Mouse (Mus musculus) neutrophil, adult 5-6 weeks (primary cell): ENCODE measurements around the gene Wdr86. TPM values are rescaled to one million over a fixed set of nuclear protein-coding genes. Genes with fewer than 3 reads are reported as not detected.
"Not testable (repeated sequence)": the region's sequence is repeated elsewhere in the genome, so short reads cannot be mapped to it uniquely, and the experiment has no call there.

Experiments used
- ATAC-seq: fragments of 151-379, 151-347 bp; 2 replicates; pipeline ENCODE4 v1.8.0; 2017; ENCODE audit warnings: mild to moderate bottlenecking, moderate TSS enrichment; ENCODE audit not compliant: insufficient number of reproducible peaks, poor library complexity, low FRiP score, severe bottlenecking; ENCODE audit errors: extremely low read depth
- total RNA-seq: library from RNA; stranded (forward); fragments of 200-1000 nt; gene quantifications from 2 replicates; pipeline ENCODE4 v1.2.3, GENCODE M21; 2017

Wdr86 gene
- total RNA-seq, 1 experiment from 2014 or later = 0.12 TPM

DNA sequence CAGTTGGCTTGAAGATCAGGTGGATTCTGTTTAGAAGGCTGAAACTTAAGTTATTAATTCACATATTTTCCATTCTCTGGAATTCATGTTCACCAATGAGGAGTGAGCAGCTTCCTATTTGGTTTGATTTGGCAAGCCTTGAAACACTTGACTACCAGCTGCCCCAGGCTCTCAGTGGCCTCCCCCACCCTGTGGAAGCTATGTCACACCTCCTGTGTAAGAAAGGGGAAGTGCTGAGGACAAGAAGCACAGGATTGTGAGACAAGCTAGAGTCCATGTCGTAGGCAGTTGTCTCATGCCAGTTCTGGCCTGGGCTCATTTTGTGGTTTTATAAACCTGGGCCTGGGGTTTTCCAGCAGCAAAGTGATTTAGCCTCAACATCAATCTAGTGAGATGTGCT, 42.8 kb downstream of the Wdr86 start:
- ATAC-seq = peak; percentile 56

DNA sequence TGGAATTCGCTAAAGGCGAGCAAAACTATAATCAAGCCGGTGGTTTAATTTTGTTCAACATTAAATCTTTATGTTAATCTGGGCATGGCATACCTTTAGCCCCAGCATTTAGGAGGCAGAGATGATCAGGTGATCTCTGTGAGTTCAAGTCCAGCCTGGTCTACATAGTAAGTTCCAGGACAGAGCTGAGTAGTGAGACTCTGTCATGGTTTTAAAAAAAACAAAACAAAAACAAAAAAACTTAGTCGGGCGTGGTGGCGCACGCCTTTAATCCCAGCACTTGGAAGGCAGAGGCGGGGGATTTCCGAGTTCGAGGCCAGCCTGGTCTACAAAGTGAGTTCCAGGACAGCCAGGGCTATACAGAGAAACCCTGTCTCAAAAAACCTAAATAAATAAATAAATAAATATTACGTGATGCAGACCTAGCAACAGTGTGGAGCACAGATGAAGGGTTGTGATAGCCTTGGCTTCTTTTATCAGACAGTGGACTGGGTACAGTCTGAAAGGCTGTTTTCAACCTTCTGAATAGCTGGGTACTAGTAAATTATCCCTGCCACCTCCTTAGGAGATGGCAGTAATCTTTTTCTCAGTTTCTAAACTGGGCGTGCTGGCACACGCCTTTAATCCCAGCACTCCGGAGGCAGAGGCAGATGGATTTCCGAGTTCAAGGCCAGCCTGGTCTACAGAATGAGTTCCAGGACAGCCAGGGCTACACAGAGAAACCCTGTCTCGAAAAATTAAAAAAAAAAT, 43.7 kb downstream of the Wdr86 start:
- not testable (repeated sequence) for ATAC-seq

DNA sequence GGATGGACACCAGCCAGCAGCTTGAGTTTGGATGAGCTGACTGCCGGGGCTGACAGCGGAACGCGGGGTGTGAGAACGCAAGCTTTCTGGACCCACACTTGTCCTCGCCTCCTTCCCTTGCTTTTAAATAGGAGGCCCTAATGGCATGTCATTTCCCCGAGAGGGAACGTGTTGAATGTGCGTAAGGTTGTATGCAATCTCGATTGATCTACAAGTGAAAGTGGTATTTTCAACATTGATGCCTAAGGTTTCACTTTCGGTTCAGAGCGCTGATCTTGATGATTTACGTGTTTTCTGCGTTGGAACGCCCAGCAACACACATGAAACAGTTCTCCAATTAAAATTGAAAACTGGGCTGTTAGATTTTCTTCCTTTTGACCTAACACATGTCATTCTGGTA, 44.4 kb downstream of the Wdr86 start:
- no peak; the same call in 1 of the 2 replicates for ATAC-seq

DNA sequence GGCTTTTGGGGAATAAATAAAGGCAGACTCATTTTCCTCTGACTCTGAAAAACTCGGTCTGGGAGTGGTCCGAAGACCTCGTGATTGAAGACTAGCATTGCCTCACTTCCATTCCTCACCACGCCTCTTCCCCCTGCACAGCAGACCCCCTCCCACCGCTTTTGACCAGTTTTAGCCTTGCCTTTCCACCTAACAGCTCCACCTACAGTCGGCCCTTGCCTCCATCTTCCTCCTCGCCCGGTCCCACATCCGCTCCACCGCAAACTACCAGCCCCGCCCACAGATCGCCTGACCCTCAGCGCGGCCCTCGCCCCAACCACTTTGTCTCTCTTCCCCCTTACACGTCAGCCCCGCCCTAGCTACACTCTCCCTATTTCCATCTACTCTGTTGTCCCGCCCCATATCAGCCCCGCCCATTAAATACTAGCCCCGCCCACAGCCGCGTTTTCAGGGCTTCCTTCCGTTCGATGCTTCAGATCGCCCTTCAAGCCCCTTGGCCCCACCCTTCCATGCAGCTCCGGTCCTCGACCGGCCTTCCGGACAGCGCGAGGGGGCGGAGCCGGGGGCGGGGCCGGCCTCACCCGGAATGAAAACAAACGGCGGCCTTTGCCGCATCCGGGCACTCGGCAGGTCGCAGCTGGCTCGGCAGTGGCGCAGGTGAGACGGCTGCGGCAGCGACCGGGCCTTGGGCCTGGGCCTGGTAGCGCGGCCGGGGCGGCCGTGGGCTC, 45.0 kb downstream of the Wdr86 start, which contains the start of gene Nub1:
Gene Nub1 (plus strand): TSS at position 167 of the 728 bp plus-strand sequence.
- peak; percentile 89 for ATAC-seq

DNA sequence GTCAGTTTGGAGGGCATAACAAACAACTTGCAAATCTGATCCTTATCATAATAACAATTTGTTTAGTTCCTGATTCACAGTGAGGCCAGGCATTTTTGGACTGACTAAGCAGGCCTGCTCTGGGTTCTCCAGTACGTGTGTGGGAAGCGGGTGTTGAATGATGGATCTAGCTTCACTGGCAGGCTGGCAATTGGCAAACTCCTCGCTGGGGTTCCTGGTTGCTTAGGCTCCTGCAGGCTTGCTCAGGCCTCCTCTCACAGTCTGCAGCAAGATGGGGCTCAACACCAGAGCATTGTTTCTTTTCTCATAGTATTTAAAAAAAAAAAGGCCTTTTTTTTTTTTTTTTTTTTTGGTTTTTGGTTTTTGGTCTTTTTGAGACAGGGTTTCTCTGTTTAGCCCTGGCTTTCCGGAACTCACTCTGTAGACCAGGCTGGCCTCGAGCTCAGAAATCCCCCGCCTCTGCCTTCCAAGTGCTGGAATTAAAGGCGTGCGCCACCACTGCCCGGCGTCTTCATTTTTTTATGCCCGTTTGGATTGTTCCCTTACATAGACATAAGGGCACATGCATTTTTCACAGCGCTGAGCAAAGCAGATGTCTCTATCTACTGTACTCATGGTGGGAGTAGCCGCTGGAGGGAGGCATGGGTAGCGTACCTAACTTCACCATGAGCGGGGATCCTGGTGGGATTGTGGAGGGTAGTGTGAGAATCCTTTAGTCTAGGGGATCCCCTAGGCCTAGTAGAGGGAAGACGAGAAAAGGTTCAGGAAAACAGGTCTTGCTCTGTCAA, 45.8 kb downstream of the Wdr86 start:
- no peak for ATAC-seq

DNA sequence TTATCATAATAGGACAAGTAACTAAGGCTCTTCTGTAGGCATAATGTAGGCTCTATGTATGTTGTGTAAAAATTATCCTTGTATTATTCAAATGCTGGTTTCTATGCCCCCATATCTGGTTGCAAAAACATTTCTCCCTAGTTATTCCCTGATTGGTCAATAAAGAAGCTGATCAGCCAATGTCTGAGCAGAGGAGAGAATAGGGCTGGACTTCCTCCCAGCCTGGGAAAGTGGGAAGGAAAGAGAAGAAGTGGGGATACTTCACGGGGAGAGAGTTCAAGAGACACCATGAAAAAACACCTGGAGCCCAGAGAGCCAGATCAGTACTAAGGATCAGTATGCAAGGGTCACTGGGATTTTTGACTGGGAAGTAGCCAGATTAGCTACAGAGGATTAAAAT, 49.1 kb downstream of the Wdr86 start:
- no peak for ATAC-seq

DNA sequence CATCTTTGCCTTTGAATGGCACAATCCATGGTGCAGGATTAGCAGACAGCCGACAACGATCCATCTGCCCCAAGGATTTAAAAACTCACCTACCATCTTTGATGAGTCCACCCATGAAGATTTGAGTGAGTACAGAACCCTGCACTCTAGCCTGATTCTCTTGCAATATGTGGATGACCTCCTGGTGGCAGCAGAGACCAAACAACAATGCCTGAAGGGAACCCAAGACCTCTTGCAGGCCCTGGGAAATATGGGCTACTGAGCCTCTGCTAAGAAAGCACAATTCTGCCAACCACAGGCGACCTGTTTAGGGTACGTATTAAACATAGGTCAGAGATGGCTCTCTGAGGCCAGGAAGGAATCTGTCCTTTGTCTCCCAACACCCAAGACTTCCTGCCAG, 56.3 kb downstream of the Wdr86 start:
- ATAC-seq = peak; percentile 95

Other genes starting within 250 kb of the Wdr86 start
- not detected in 2 replicates for gene Gbx1, start 203.5 kb downstream of the Wdr86 start, total RNA-seq
- not detected in 2 replicates for gene Asb10, start 189.7 kb downstream of the Wdr86 start, total RNA-seq
- gene 4931409K22Rik, start 173.9 kb downstream of the Wdr86 start, total RNA-seq = not detected in 2 replicates
- 40.0 and 40.4 TPM in 2 replicates for gene Abcf2, start 153.3 kb downstream of the Wdr86 start, total RNA-seq
- gene Chpf2, start 144.0 kb downstream of the Wdr86 start, total RNA-seq = 28.4 and 37.9 TPM in 2 replicates
- 0.25 and 1.0 TPM in 2 replicates for gene Smarcd3, start 106.3 kb downstream of the Wdr86 start, total RNA-seq
- 95.3 and 96.3 TPM in 2 replicates for gene Nub1, start 45.2 kb downstream of the Wdr86 start, total RNA-seq
- gene Crygn, start 27.3 kb upstream of the Wdr86 start, total RNA-seq = 5.3 TPM in 1 of 2 replicates, not detected in the other
- 48.2 and 59.8 TPM in 2 replicates for gene Rheb, start 111.9 kb upstream of the Wdr86 start, total RNA-seq